Mouse (Mus musculus) heart, adult 2 months (tissue): ENCODE data around the gene Hnrnpm. TPM values are rescaled to one million over a fixed set of nuclear protein-coding genes. Genes with fewer than 3 reads are reported as not detected.

Experiments
- DNase-seq, 2 experiments: peaks; one replicate each; pipeline ENCODE4 v3.0.0; 2021
- H3K27ac ChIP-seq: fragments of 200-600 bp; 2 replicates; pipeline ENCODE4 v1.8.1; 2022
- H3K27me3 ChIP-seq: fragments of 200-500 bp; 2 replicates; pipeline ENCODE4 v1.6.1; 2012; ENCODE audit warnings: mild to moderate bottlenecking, low read length, inconsistent platforms, mixed read lengths; ENCODE audit not compliant: control insufficient read depth, insufficient read depth
- H3K36me3 ChIP-seq: fragments of 200-500 bp; 2 replicates; pipeline ENCODE4 v1.6.1; 2012; ENCODE audit warnings: low read length, inconsistent platforms; ENCODE audit not compliant: control insufficient read depth, insufficient read depth
- H3K4me1 ChIP-seq: fragments of 200-500 bp; 2 replicates; pipeline ENCODE4 v1.6.1; 2011; ENCODE audit warnings: low read length; ENCODE audit not compliant: control insufficient read depth, insufficient read depth
- H3K4me3 ChIP-seq: fragments of 200-600 bp; 2 replicates; pipeline ENCODE4 v1.8.1; 2022
- H3K79me2 ChIP-seq: fragments of 200-500 bp; replicated peaks from 2 replicates; pipeline ENCODE4 v1.6.1; 2012; ENCODE audit warnings: mild to moderate bottlenecking, inconsistent platforms, low read length, moderate library complexity, mixed read lengths; ENCODE audit not compliant: control insufficient read depth, insufficient read depth
- H3K9ac ChIP-seq: fragments of 200-500 bp; 2 replicates; pipeline ENCODE4 v1.6.1; 2012; ENCODE audit warnings: low read depth, mild to moderate bottlenecking, control low read depth, inconsistent platforms, low read length, mixed read lengths
- CTCF ChIP-seq: fragments of 200-600 bp; IDR thresholded peaks from 2 replicates; pipeline ENCODE4 v1.8.1; 2022; ENCODE audit warnings: antibody characterized with exemption, mild to moderate bottlenecking, moderate library complexity
- EP300 ChIP-seq: fragments of 200-500 bp; IDR thresholded peaks from 2 replicates; pipeline ENCODE4 v1.6.1; 2011; ENCODE audit warnings: low read depth, low read length, control low read depth; ENCODE audit not compliant: insufficient read depth
- POLR2A ChIP-seq: fragments of 200-500 bp; IDR thresholded peaks from 2 replicates; pipeline ENCODE4 v1.6.1; 2011; ENCODE audit warnings: mild to moderate bottlenecking, low read depth, low read length, control low read depth; ENCODE audit not compliant: insufficient read depth
- WGBS: fragments of 180-500 bp; shearing (Covaris S2); methylation state at CpG from one replicate; pipeline ENCODE4 v1.1.7; 2018; 5-methylcytosine and 5-hydroxymethylcytosine counted together
- intact Hi-C: fragments of 180-260 bp; cut with DNase I; formaldehyde crosslinking; loops from one replicate; pipeline ENCODE4 v1.15.1; 2025
- polyA plus RNA-seq: library from polyadenylated mRNA; depleted of rRNA; stranded (reverse); fragments of >200 nt; gene quantifications from 2 replicates; pipeline ENCODE4 v1.2.3, GENCODE M21; 2012
- total RNA-seq, 2 experiments: library from RNA; stranded (reverse); gene quantifications; 2 replicates each; pipeline ENCODE4 v1.2.3; 2021

Gene Hnrnpm
- total and polyA plus RNA-seq, 3 experiments = 36.2 to 89.9 (median 87.9) TPM

- H3K4me1 ChIP-seq = peaks cover 2% of the 10 kb centered on the region
- WGBS = 87% methylated on average over 3 of the region's 3 CpGs
- no peak for DNase-seq
- H3K27ac ChIP-seq = no peak overlapping the region
- no peak overlapping the region for H3K4me3 ChIP-seq
- H3K9ac ChIP-seq = no peak overlapping the region
- H3K36me3 ChIP-seq = peaks cover 57% of the 10 kb centered on the region
- no peaks in the 10 kb centered on the region for H3K27me3 ChIP-seq
- no peak for TF ChIP-seq CTCF
- TF ChIP-seq EP300 = no peak
- no peak for TF ChIP-seq POLR2A
- intact Hi-C loops = no loop called here
- peaks cover 3% of the 10 kb centered on the region; the same call in 1 of the 2 replicates for H3K79me2 ChIP-seq
Measured at GRCm38 (mm10) chr17:33669681-33670080, 17.0 kb downstream of the Hnrnpm start.

GRCm38 (mm10) chr17:33666813-33667212 lies 19.8 kb downstream of the Hnrnpm start:
- H3K9ac ChIP-seq = no peak overlapping the region
- TF ChIP-seq EP300 = no peak
- TF ChIP-seq CTCF = no peak
- TF ChIP-seq POLR2A = no peak
- H3K4me1 ChIP-seq = peaks cover 2% of the 10 kb centered on the region
- 47% methylated on average over 3 of the region's 3 CpGs for WGBS
- intact Hi-C loops = no loop called here
- no peak overlapping the region for H3K4me3 ChIP-seq
- no peak overlapping the region for H3K27ac ChIP-seq
- H3K36me3 ChIP-seq = peaks cover 43% of the 10 kb centered on the region
- no peak for DNase-seq
- peaks cover 1% of the 10 kb centered on the region; the same call in 1 of the 2 replicates for H3K79me2 ChIP-seq
- H3K27me3 ChIP-seq = no peaks in the 10 kb centered on the region

GRCm38 (mm10) chr17:33649781-33650475 lies 36.7 kb downstream of the Hnrnpm start:
- H3K27ac ChIP-seq = no peak overlapping the region
- WGBS = 98% methylated on average over 34 of the region's 34 CpGs
- no peaks in the 10 kb centered on the region for H3K79me2 ChIP-seq
- no peak overlapping the region for H3K9ac ChIP-seq
- no peaks in the 10 kb centered on the region for H3K27me3 ChIP-seq
- no peak for DNase-seq
- intact Hi-C loops = no loop called here
- TF ChIP-seq CTCF (no peak), EP300 (no peak), POLR2A (no peak)
- H3K36me3 ChIP-seq = peaks cover 3% of the 10 kb centered on the region
- no peak overlapping the region for H3K4me3 ChIP-seq
- H3K4me1 ChIP-seq = no peaks in the 10 kb centered on the region

- H3K27ac ChIP-seq = no peak overlapping the region
- no peaks in the 10 kb centered on the region for H3K36me3 ChIP-seq
- intact Hi-C loops = no loop called here
- no peaks in the 10 kb centered on the region for H3K4me1 ChIP-seq
- no peak overlapping the region for H3K9ac ChIP-seq
- H3K4me3 ChIP-seq = no peak overlapping the region
- WGBS = 84% methylated on average over 8 of the region's 8 CpGs
- H3K79me2 ChIP-seq = no peaks in the 10 kb centered on the region
- no peak for DNase-seq
- H3K27me3 ChIP-seq = no peaks in the 10 kb centered on the region
- TF ChIP-seq POLR2A (no peak), EP300 (no peak), CTCF (no peak)
Measured at GRCm38 (mm10) chr17:33645073-33645472, 41.6 kb downstream of the Hnrnpm start.

GRCm38 (mm10) chr17:33644068-33644467 lies 42.6 kb downstream of the Hnrnpm start:
- H3K36me3 ChIP-seq = no peaks in the 10 kb centered on the region
- H3K9ac ChIP-seq = no peak overlapping the region
- no peak overlapping the region for H3K27ac ChIP-seq
- H3K79me2 ChIP-seq = no peaks in the 10 kb centered on the region
- 93% methylated on average over 4 of the region's 4 CpGs for WGBS
- TF ChIP-seq CTCF = no peak
- DNase-seq = no peak
- intact Hi-C loops = no loop called here
- H3K27me3 ChIP-seq = no peaks in the 10 kb centered on the region
- H3K4me3 ChIP-seq = no peak overlapping the region
- no peaks in the 10 kb centered on the region for H3K4me1 ChIP-seq

- no peak overlapping the region for H3K4me3 ChIP-seq
- intact Hi-C loops = no loop called here
- no peaks in the 10 kb centered on the region for H3K27me3 ChIP-seq
- whole genome bisulfite sequencing = 37% methylated on average over 6 of the region's 6 CpGs
- H3K27ac ChIP-seq = no peak overlapping the region
- no peak overlapping the region for H3K9ac ChIP-seq
- H3K4me1 ChIP-seq = no peaks in the 10 kb centered on the region; the same call in 1 of the 2 replicates
- no peaks in the 10 kb centered on the region for H3K79me2 ChIP-seq
- TF ChIP-seq POLR2A (no peak), CTCF (no peak), EP300 (no peak)
- H3K36me3 ChIP-seq = no peaks in the 10 kb centered on the region
- no peak for DNase-seq
Measured at GRCm38 (mm10) chr17:33639743-33640142, 46.9 kb downstream of the Hnrnpm start.
